21 mouse cellular contexts compared by ENCODE assay signal in the genomic region with DNA sequence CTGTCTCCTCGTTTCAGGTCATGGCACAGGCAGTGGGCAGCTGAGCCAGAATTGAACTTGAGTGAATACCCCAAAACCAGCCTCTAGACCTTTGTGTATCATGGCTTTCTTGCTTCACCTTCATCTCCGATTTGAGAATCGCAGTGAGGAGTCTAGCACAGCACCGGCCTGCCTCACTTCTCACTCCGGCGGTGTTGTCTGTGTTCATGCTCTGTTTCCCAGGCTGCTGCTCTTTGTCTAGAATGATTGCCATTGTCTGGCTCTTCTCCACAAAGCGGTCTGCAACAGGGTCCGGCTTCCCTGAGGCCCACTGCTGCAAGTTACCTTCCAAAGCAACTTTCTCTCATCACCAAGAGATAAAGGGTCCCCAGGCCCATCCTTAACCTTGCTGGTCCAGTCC.
DNase-seq lines count a peak whose midpoint lies in the region; ATAC-seq and TF ChIP-seq lines count a peak whose summit lies in the region.
"Had no signal": no experiment of that assay in that cellular context is flagged by ENCODE, and none has a peak within 500 bp of the region (broad histone marks: within the 10 kb centered on the region; RNA-seq: fewer than 3 reads in every experiment).

No protein-coding gene starts in this region.

- ATAC-seq in midbrain, embryonic 14.5 days (ENCODE audit: low FRiP score, low TSS enrichment), result no peak
- ATAC-seq: forebrain, embryonic 13.5 days; forebrain, embryonic 16.5 days had no signal

- H3K9ac ChIP-seq in midbrain, embryonic 14.5 days (replicated peaks; ENCODE audit: low read length), result no peak overlapping the region
- H3K9ac ChIP-seq: embryonic facial prominence, embryonic 13.5 days; embryonic facial prominence, embryonic 15.5 days; forebrain, embryonic 13.5 days had no signal

- 76% methylated on average over 8 of the region's 8 CpGs for WGBS in midbrain, embryonic 10.5 days
- 66% methylated on average over 8 of the region's 8 CpGs for WGBS in midbrain, embryonic 14.5 days
- 83% methylated on average over 8 of the region's 8 CpGs for WGBS in spleen, adult 2 months

- H3K27ac ChIP-seq in midbrain, embryonic 10.5 days (replicated peaks), result peak overlapping the region; percentile 64
- no peak overlapping the region for H3K27ac ChIP-seq in midbrain, embryonic 14.5 days (replicated peaks; ENCODE audit: low read depth, low read length)
- H3K27ac ChIP-seq in spleen, adult 2 months (ENCODE audit: insufficient read depth, low read length), result peak overlapping the region; percentile 32
- H3K27ac ChIP-seq: embryonic facial prominence, embryonic 13.5 days; embryonic facial prominence, embryonic 15.5 days; forebrain, embryonic 13.5 days had no signal

- no peak overlapping the region for H3K4me3 ChIP-seq in midbrain, embryonic 10.5 days
- H3K4me3 ChIP-seq in midbrain, embryonic 14.5 days (replicated peaks; ENCODE audit: low read depth, low read length), result no peak overlapping the region
- H3K4me3 ChIP-seq in spleen, adult 2 months (ENCODE audit: extremely low read depth, insufficient read depth, insufficient read length), result no peak overlapping the region
- H3K4me3 ChIP-seq: embryonic facial prominence, embryonic 13.5 days; embryonic facial prominence, embryonic 15.5 days; erythroblast, embryonic 14.5 days; forebrain, embryonic 13.5 days had no signal

- H3K27me3 ChIP-seq in midbrain, embryonic 10.5 days (ENCODE audit: low read depth, poor library complexity, severe bottlenecking), result peaks cover 69% of the 10 kb centered on the region
- H3K27me3 ChIP-seq in midbrain, embryonic 14.5 days (ENCODE audit: control insufficient read depth, insufficient read depth, low read length), result no peaks in the 10 kb centered on the region
- H3K27me3 ChIP-seq in spleen, adult 2 months (ENCODE audit: control insufficient read depth, insufficient read depth, low read length), result no peaks in the 10 kb centered on the region
- H3K27me3 ChIP-seq: embryonic facial prominence, embryonic 13.5 days; forebrain, embryonic 13.5 days had no signal

- no peak for TF ChIP-seq CTCF in spleen, adult 2 months (IDR thresholded peaks at IDR 0.05; ENCODE audit: extremely low read depth, insufficient read depth, insufficient read length, insufficient replicate concordance)

- no peaks in the 10 kb centered on the region for H3K36me3 ChIP-seq in midbrain, embryonic 10.5 days
- no peaks in the 10 kb centered on the region for H3K36me3 ChIP-seq in midbrain, embryonic 14.5 days (ENCODE audit: control insufficient read depth, insufficient read depth, low read length)
- no peaks in the 10 kb centered on the region for H3K36me3 ChIP-seq in spleen, adult 2 months (ENCODE audit: control insufficient read depth, insufficient read depth, low read length)
- H3K36me3 ChIP-seq: embryonic facial prominence, embryonic 13.5 days; embryonic facial prominence, embryonic 15.5 days had no signal

- intact Hi-C loops in heart, postnatal 14 days (cut with DNase I), result no loop called here

- TF ChIP-seq POLR2A in spleen, adult 2 months (IDR thresholded peaks at IDR 0.05; ENCODE audit: low read depth, low read length), result no peak

- no peak overlapping the region for H3K4me2 ChIP-seq in midbrain, embryonic 14.5 days (ENCODE audit: low read length)
- H3K4me2 ChIP-seq: embryonic facial prominence, embryonic 13.5 days; embryonic facial prominence, embryonic 15.5 days; forebrain, embryonic 13.5 days had no signal

- H3K9me3 ChIP-seq in midbrain, embryonic 10.5 days (replicated peaks), result no peaks in the 10 kb centered on the region
- H3K9me3 ChIP-seq in midbrain, embryonic 14.5 days (ENCODE audit: control insufficient read depth, low read length), result no peaks in the 10 kb centered on the region
- H3K9me3 ChIP-seq: embryonic facial prominence, embryonic 13.5 days; embryonic facial prominence, embryonic 15.5 days; forebrain, embryonic 13.5 days had no signal

- DNase-seq in heart, adult 11 months, result peak; percentile 72
- DNase-seq in heart, postnatal 14 days, result no peak
- no peak for DNase-seq in midbrain, embryonic 10.5 days (ENCODE audit: low spot score)
- DNase-seq in midbrain, embryonic 14.5 days, result no peak
- DNase-seq in spleen, adult 2 months (ENCODE audit: low read depth in 1 of 2, low spot score in 2 of 2), result no peak
- DNase-seq in spleen, postnatal 14 days (ENCODE audit: low spot score in 2 of 2), result no peak
- DNase-seq: adrenal gland, adult 2 months; adrenal gland, postnatal 10 days; adrenal gland, postnatal 25 days; cerebellum, adult 11 months; cerebellum, adult 18-20 months; cerebellum, adult 8-10 months; cerebellum, adult 9-11 months; cerebellum, postnatal 14 days; cerebellum, postnatal 36 days; embryo, embryonic 11 days had no signal

- H3K4me1 ChIP-seq in midbrain, embryonic 10.5 days, result peaks cover 15% of the 10 kb centered on the region
- H3K4me1 ChIP-seq in midbrain, embryonic 14.5 days (ENCODE audit: control insufficient read depth, insufficient read depth, low read length), result no peaks in the 10 kb centered on the region
- no peaks in the 10 kb centered on the region for H3K4me1 ChIP-seq in spleen, adult 2 months (ENCODE audit: control insufficient read depth, insufficient read depth, insufficient read length)
